Mouse (Mus musculus) stomach, postnatal 0 days (tissue): ENCODE results near the gene Chst11. TPM values are rescaled to one million over a fixed set of nuclear protein-coding genes. Genes with fewer than 3 reads are reported as not detected.
A peak's percentile ranks its signal among the peaks of the same experiment; 100 is the strongest.

Source experiments
- ATAC-seq: fragments of 200-750 bp; cut with Nextera tagmentation; 2 replicates; pipeline ENCODE4 v1.8.0; 2017; ENCODE audit not compliant: low FRiP score, low TSS enrichment
- DNase-seq: peaks from one replicate; pipeline ENCODE4 v3.0.0-alpha.2; 2016; ENCODE audit warnings: low spot score
- H3K27ac ChIP-seq: fragments of 300-500 bp; sonication (generic); replicated peaks from 2 replicates; pipeline ENCODE4 v1.5.1; 2014; ENCODE audit warnings: mild to moderate bottlenecking, control low read depth
- H3K27me3 ChIP-seq: fragments of 300-500 bp; sonication (generic); 2 replicates; pipeline ENCODE4 v1.6.1; 2014; ENCODE audit warnings: low read length; ENCODE audit not compliant: control insufficient read depth, insufficient read depth
- H3K36me3 ChIP-seq: fragments of 300-500 bp; sonication (generic); 2 replicates; pipeline ENCODE4 v1.6.1; 2014; ENCODE audit warnings: low read length, mixed read lengths; ENCODE audit not compliant: control insufficient read depth, insufficient read depth
- H3K4me1 ChIP-seq: fragments of 300-500 bp; sonication (generic); replicated peaks from 2 replicates; pipeline ENCODE4 v1.6.1; 2014; ENCODE audit warnings: antibody characterized with exemption; ENCODE audit not compliant: control insufficient read depth, insufficient read depth
- H3K4me2 ChIP-seq: fragments of 300-500 bp; sonication (generic); replicated peaks from 2 replicates; pipeline ENCODE4 v1.6.1; 2014; ENCODE audit warnings: low read depth, mild to moderate bottlenecking, control low read depth, moderate library complexity
- H3K4me3 ChIP-seq: fragments of 300-500 bp; sonication (generic); 2 replicates; pipeline ENCODE4 v1.5.1; 2014; ENCODE audit warnings: low read depth, low read length, control low read depth
- H3K9ac ChIP-seq: fragments of 300-500 bp; sonication (generic); 2 replicates; pipeline ENCODE4 v1.6.1; 2014; ENCODE audit warnings: mild to moderate bottlenecking, low read length, control low read depth, mixed read lengths
- H3K9me3 ChIP-seq: fragments of 300-500 bp; sonication (generic); 2 replicates; pipeline ENCODE4 v1.6.1; 2016; ENCODE audit warnings: low read length; ENCODE audit not compliant: control insufficient read depth
- CTCF ChIP-seq: IDR thresholded peaks from 2 replicates; pipeline ENCODE4 v1.5.1; 2016; ENCODE audit warnings: antibody characterized with exemption, low read depth, mild to moderate bottlenecking, moderate library complexity
- EP300 ChIP-seq: optimal IDR thresholded peaks from 2 replicates; pipeline ENCODE3; 2016; ENCODE audit warnings: antibody characterized with exemption
- whole genome bisulfite sequencing: fragments of 180-500 bp; shearing (Covaris S2); extraction: QIAGEN DNeasy Blood & Tissue Kit; methylation state at CpG from one replicate; pipeline ENCODE4 v1.1.7; 2014; 5-methylcytosine and 5-hydroxymethylcytosine counted together
- polyA plus RNA-seq: library from polyadenylated mRNA; unstranded; fragments of >200 nt; fragmentation: Nextera tagmentation; extraction: Ambion mirVana; gene quantifications from 2 replicates; pipeline ENCODE4 v1.2.1, GENCODE M21; 2015

Gene Chst11
- polyA plus RNA-seq, 1 experiment from 2014 or later: 0.45 TPM

DNA sequence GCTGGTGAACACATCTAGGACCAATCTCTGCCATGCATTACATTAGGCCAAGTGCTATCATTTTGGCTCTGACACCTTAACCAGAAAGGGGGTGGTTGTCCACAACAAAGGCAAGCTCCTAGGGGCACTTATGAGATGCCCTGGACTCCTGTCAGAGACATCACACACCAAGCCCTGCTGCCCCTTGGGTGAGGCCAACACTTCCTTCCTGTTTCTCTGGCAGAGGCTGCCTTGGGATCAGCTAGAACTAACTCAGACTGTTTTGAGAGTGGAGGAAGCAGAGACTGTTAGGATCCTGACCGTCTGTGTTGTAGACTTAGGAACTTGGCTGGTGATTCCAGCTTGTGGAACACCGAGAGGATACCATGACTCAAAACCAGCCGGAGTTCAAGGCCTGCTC, 248.7 kb downstream of the Chst11 start:
- Histone ChIP-seq H3K27ac (no peak overlapping the region), H3K4me1 (no peaks in the 10 kb centered on the region)
- WGBS: 72% methylated on average over 3 of the region's 3 CpGs

DNA sequence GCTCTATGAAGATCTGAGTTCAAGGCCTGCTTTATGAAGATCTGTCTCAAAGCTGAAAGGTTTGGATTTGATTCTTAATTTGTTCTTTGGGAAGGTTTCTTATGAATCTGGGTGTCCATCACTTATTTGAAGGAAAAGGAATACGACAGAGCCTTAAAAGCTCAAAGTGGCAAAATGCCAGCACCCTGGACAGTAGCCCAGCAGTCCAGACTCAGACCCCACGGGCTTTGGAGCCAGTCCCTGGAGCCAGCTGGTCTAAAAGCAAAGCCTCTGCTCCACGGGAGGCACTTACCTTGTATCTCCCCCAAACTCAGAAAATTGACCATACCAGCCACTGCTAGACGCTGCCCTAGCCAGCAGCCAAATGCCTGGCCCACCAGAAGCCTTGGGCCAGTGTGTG, 249.1 kb downstream of the Chst11 start:
- DNase-seq (no peak), ATAC-seq (no peak)
- WGBS: 45% methylated on average over 4 of the region's 4 CpGs
- Histone ChIP-seq H3K27me3 (no peaks in the 10 kb centered on the region), H3K4me3 (no peak overlapping the region), H3K4me2 (no peak overlapping the region), H3K9ac (no peak overlapping the region), H3K9me3 (no peaks in the 10 kb centered on the region), H3K4me1 (no peaks in the 10 kb centered on the region), H3K36me3 (no peaks in the 10 kb centered on the region), H3K27ac (no peak overlapping the region)
- TF ChIP-seq CTCF (no peak), EP300 (no peak)

More for the DNA sequence above, 248.7 kb downstream of the Chst11 start:
- no peaks in the 10 kb centered on the region for H3K36me3 ChIP-seq
- H3K4me3 ChIP-seq: no peak overlapping the region
- DNase-seq: no peak
- H3K9me3 ChIP-seq: no peaks in the 10 kb centered on the region
- H3K4me2 ChIP-seq: no peak overlapping the region
- H3K27me3 ChIP-seq: no peaks in the 10 kb centered on the region
- no peak for ATAC-seq
- no peak overlapping the region for H3K9ac ChIP-seq
- TF ChIP-seq CTCF (no peak), EP300 (no peak)

DNA sequence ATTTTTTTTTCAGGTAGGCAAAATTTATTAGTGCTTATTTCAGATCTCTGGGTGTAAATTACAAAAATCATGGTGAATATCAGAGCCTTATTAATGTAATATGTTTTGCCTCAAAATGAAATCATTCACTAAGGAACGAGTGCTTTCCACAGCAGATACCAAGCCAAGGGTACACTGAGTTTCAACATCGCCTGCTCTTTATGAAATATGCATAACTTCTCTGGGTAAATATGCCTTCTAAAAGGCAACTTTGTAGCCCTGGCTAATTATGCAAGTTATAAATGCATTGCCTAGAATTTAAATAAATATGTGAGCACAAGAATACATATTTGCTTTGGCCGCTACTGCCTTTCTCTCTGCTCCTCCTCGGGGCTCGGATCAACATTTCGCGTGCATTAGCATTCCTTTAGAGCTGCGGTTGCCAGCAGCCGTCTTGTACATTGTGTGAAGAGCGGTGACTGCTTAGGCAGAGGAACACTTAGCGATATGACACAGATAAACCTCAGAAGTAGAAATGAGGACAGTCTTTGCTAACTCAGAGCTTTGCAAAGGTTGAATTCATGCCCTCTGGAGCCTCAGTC, 256.9 kb downstream of the Chst11 start:
- no peak overlapping the region for H3K4me2 ChIP-seq
- DNase-seq (peak; percentile 32), ATAC-seq (no peak)

DNA sequence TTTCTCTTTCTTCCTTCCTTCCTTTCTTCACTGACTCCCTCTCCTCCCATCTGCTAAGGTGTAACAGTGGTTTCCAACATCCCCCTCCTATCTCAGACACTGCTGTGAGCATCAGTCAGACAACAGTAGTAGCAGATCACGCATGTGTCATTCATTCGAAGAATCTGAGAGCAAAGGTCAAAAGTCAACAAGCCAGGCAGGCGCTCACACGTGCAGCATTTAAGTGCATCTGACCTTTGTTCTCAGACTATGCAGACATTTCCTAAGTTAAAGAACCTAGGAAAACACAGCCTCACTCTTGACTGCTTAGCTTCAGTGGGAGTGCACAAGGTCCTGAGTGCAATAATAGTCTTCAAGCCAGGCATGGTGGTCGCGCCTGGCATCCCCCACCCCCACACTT, 258.8 kb downstream of the Chst11 start:
- Histone ChIP-seq H3K27me3 (no peaks in the 10 kb centered on the region), H3K4me1 (no peaks in the 10 kb centered on the region), H3K36me3 (no peaks in the 10 kb centered on the region), H3K4me2 (no peak overlapping the region), H3K4me3 (no peak overlapping the region), H3K9ac (no peak overlapping the region), H3K9me3 (no peaks in the 10 kb centered on the region), H3K27ac (no peak overlapping the region)
- DNase-seq: no peak
- TF ChIP-seq CTCF: no peak
- TF ChIP-seq EP300: no peak
- 51% methylated on average over 6 of the region's 6 CpGs for WGBS
- no peak for ATAC-seq

More for the DNA sequence above, 256.9 kb downstream of the Chst11 start:
- WGBS: 12% methylated on average over 11 of the region's 11 CpGs
- TF ChIP-seq EP300: no peak
- no peak for TF ChIP-seq CTCF
- Histone ChIP-seq H3K27ac (no peak overlapping the region), H3K27me3 (no peaks in the 10 kb centered on the region), H3K4me1 (no peaks in the 10 kb centered on the region), H3K4me3 (no peak overlapping the region), H3K36me3 (no peaks in the 10 kb centered on the region), H3K9me3 (no peaks in the 10 kb centered on the region), H3K9ac (no peak overlapping the region)

Other genes with a start within 250 kb of the Chst11 start
- 20.3 and 23.8 TPM in 2 replicates for gene Nfyb, start 221.4 kb upstream of the Chst11 start, polyA plus RNA-seq
- 61.9 TPM in 2 replicates for gene Txnrd1, start 151.5 kb upstream of the Chst11 start, polyA plus RNA-seq
- 0.36 and 0.38 TPM in 2 replicates for gene Eid3, start 118.9 kb upstream of the Chst11 start, polyA plus RNA-seq